Mouse (Mus musculus): ENCODE results near the gene Efcab2. TPM values are rescaled to one million over a fixed set of nuclear protein-coding genes. Genes with fewer than 3 reads are reported as not detected.

Gene Efcab2
- polyA plus RNA-seq, 1 experiment from 2014 or later: 16.6 TPM

- Histone ChIP-seq H3K27me3 (ENCODE audit: control insufficient read depth, insufficient read depth, low read length) (no peaks in the 10 kb centered on the region), H3K4me3 (ENCODE audit: control insufficient read depth in 1 of 2, insufficient read depth in 1 of 2, low read depth in 1 of 2, low read length in 2 of 2) (no peak overlapping the region), H3K4me1 (ENCODE audit: control insufficient read depth in 2 of 2, insufficient read depth in 2 of 2, low read length in 2 of 2) (no peaks in the 10 kb centered on the region), H3K9ac (ENCODE audit: low read length) (no peak overlapping the region), H3K9me3 (ENCODE audit: control insufficient read depth, low read length) (no peaks in the 10 kb centered on the region), H3K27ac (replicated peaks in 1 of 2; ENCODE audit: control insufficient read depth in 1 of 2, insufficient read depth in 1 of 2, low read depth in 2 of 2, low read length in 2 of 2) (no peak overlapping the region), H3K4me2 (ENCODE audit: low read length) (no peak overlapping the region), H3K36me3 (ENCODE audit: control insufficient read depth, insufficient read depth, low read length) (no peaks in the 10 kb centered on the region)
- 80% methylated on average over 4 of the region's 4 CpGs for WGBS
- ATAC-seq (ENCODE audit: insufficient number of reproducible peaks, insufficient read depth, low FRiP score, low read depth): no peak
Observed at GRCm38 (mm10) chr1:178431619-178432444, 25.9 kb downstream of the Efcab2 start.

- Histone ChIP-seq H3K9me3 (ENCODE audit: control insufficient read depth, low read length) (no peaks in the 10 kb centered on the region), H3K36me3 (ENCODE audit: control insufficient read depth, insufficient read depth, low read length) (no peaks in the 10 kb centered on the region), H3K27ac (replicated peaks in 1 of 2; ENCODE audit: control insufficient read depth in 1 of 2, insufficient read depth in 1 of 2, low read depth in 2 of 2, low read length in 2 of 2) (no peak overlapping the region), H3K4me1 (ENCODE audit: control insufficient read depth in 2 of 2, insufficient read depth in 2 of 2, low read length in 2 of 2) (no peaks in the 10 kb centered on the region), H3K4me2 (ENCODE audit: low read length) (no peak overlapping the region), H3K27me3 (ENCODE audit: control insufficient read depth, insufficient read depth, low read length) (no peaks in the 10 kb centered on the region), H3K9ac (ENCODE audit: low read length) (no peak overlapping the region), H3K4me3 (ENCODE audit: control insufficient read depth in 1 of 2, insufficient read depth in 1 of 2, low read depth in 1 of 2, low read length in 2 of 2) (no peak overlapping the region)
- 85% methylated on average over 1 of the region's 1 CpGs for WGBS
- ATAC-seq (ENCODE audit: insufficient number of reproducible peaks, insufficient read depth, low FRiP score, low read depth): no peak
Observed at GRCm38 (mm10) chr1:178433619-178434018, 27.7 kb downstream of the Efcab2 start.

GRCm38 (mm10) chr1:178444407-178444806 lies 38.5 kb downstream of the Efcab2 start:
- no peak overlapping the region for H3K9ac ChIP-seq (ENCODE audit: low read length)
- no peaks in the 10 kb centered on the region for H3K36me3 ChIP-seq (ENCODE audit: control insufficient read depth, insufficient read depth, low read length)
- ATAC-seq (ENCODE audit: insufficient number of reproducible peaks, insufficient read depth, low FRiP score, low read depth): no peak
- H3K4me1 ChIP-seq (ENCODE audit: control insufficient read depth in 2 of 2, insufficient read depth in 2 of 2, low read length in 2 of 2): peaks cover 3 to 16% of the 10 kb centered on the region in 2 experiments
- 61% methylated on average over 3 of the region's 3 CpGs for WGBS
- no peak overlapping the region for H3K27ac ChIP-seq (replicated peaks in 1 of 2; ENCODE audit: control insufficient read depth in 1 of 2, insufficient read depth in 1 of 2, low read depth in 2 of 2, low read length in 2 of 2)
- no peaks in the 10 kb centered on the region for H3K27me3 ChIP-seq (ENCODE audit: control insufficient read depth, insufficient read depth, low read length)
- H3K4me2 ChIP-seq (ENCODE audit: low read length): no peak overlapping the region
- H3K4me3 ChIP-seq (ENCODE audit: control insufficient read depth in 1 of 2, insufficient read depth in 1 of 2, low read depth in 1 of 2, low read length in 2 of 2): no peak overlapping the region
- H3K9me3 ChIP-seq (ENCODE audit: control insufficient read depth, low read length): no peaks in the 10 kb centered on the region

GRCm38 (mm10) chr1:178447036-178447435 lies 41.2 kb downstream of the Efcab2 start:
- no peaks in the 10 kb centered on the region for H3K9me3 ChIP-seq (ENCODE audit: control insufficient read depth, low read length)
- peaks cover 3 to 16% of the 10 kb centered on the region in 2 experiments for H3K4me1 ChIP-seq (ENCODE audit: control insufficient read depth in 2 of 2, insufficient read depth in 2 of 2, low read length in 2 of 2)
- H3K27me3 ChIP-seq (ENCODE audit: control insufficient read depth, insufficient read depth, low read length): no peaks in the 10 kb centered on the region
- no peak for ATAC-seq (ENCODE audit: insufficient number of reproducible peaks, insufficient read depth, low FRiP score, low read depth)
- no peak overlapping the region for H3K9ac ChIP-seq (ENCODE audit: low read length)
- no peak overlapping the region for H3K4me2 ChIP-seq (ENCODE audit: low read length)
- WGBS: 92% methylated on average over 1 of the region's 1 CpGs
- no peaks in the 10 kb centered on the region for H3K36me3 ChIP-seq (ENCODE audit: control insufficient read depth, insufficient read depth, low read length)
- H3K27ac ChIP-seq (replicated peaks in 1 of 2; ENCODE audit: control insufficient read depth in 1 of 2, insufficient read depth in 1 of 2, low read depth in 2 of 2, low read length in 2 of 2): no peak overlapping the region
- no peak overlapping the region for H3K4me3 ChIP-seq (ENCODE audit: control insufficient read depth in 1 of 2, insufficient read depth in 1 of 2, low read depth in 1 of 2, low read length in 2 of 2)

- H3K4me2 ChIP-seq (ENCODE audit: low read length): peak overlapping the region; percentile 51
- WGBS: 7% methylated on average over 6 of the region's 6 CpGs
- H3K9ac ChIP-seq (ENCODE audit: low read length): peak overlapping the region; percentile 57
- H3K4me3 ChIP-seq (ENCODE audit: control insufficient read depth in 1 of 2, insufficient read depth in 1 of 2, low read depth in 1 of 2, low read length in 2 of 2): no peak overlapping the region
- no peaks in the 10 kb centered on the region for H3K27me3 ChIP-seq (ENCODE audit: control insufficient read depth, insufficient read depth, low read length)
- peak; percentile 50; the same call in 1 of the 2 replicates for ATAC-seq (ENCODE audit: insufficient number of reproducible peaks, insufficient read depth, low FRiP score, low read depth)
- no peaks in the 10 kb centered on the region for H3K9me3 ChIP-seq (ENCODE audit: control insufficient read depth, low read length)
- H3K36me3 ChIP-seq (ENCODE audit: control insufficient read depth, insufficient read depth, low read length): no peaks in the 10 kb centered on the region
- H3K4me1 ChIP-seq (ENCODE audit: control insufficient read depth in 2 of 2, insufficient read depth in 2 of 2, low read length in 2 of 2): peaks cover 3 to 16% of the 10 kb centered on the region in 2 experiments
- H3K27ac ChIP-seq (replicated peaks in 1 of 2; ENCODE audit: control insufficient read depth in 1 of 2, insufficient read depth in 1 of 2, low read depth in 2 of 2, low read length in 2 of 2): peak overlapping the region; percentile 79 to 92
Observed at GRCm38 (mm10) chr1:178448271-178448744, 42.4 kb downstream of the Efcab2 start.

- WGBS: 15% methylated on average over 3 of the region's 3 CpGs
- no peaks in the 10 kb centered on the region for H3K27me3 ChIP-seq (ENCODE audit: control insufficient read depth, insufficient read depth, low read length)
- H3K27ac ChIP-seq (replicated peaks in 1 of 2; ENCODE audit: control insufficient read depth in 1 of 2, insufficient read depth in 1 of 2, low read depth in 2 of 2, low read length in 2 of 2): peak overlapping the region; percentile 79 to 92; a peak in 3 of 4 replicates
- no peaks in the 10 kb centered on the region for H3K9me3 ChIP-seq (ENCODE audit: control insufficient read depth, low read length)
- ATAC-seq (ENCODE audit: insufficient number of reproducible peaks, insufficient read depth, low FRiP score, low read depth): peak; percentile 81
- no peak overlapping the region for H3K4me3 ChIP-seq (ENCODE audit: control insufficient read depth in 1 of 2, insufficient read depth in 1 of 2, low read depth in 1 of 2, low read length in 2 of 2)
- peak overlapping the region; percentile 57; the same call in 1 of the 2 replicates for H3K9ac ChIP-seq (ENCODE audit: low read length)
- peak overlapping the region; percentile 51; the same call in 1 of the 2 replicates for H3K4me2 ChIP-seq (ENCODE audit: low read length)
- peaks cover 3 to 14% of the 10 kb centered on the region in 2 experiments for H3K4me1 ChIP-seq (ENCODE audit: control insufficient read depth in 2 of 2, insufficient read depth in 2 of 2, low read length in 2 of 2)
- H3K36me3 ChIP-seq (ENCODE audit: control insufficient read depth, insufficient read depth, low read length): no peaks in the 10 kb centered on the region
Observed at GRCm38 (mm10) chr1:178449172-178449571, 43.3 kb downstream of the Efcab2 start.

GRCm38 (mm10) chr1:178449933-178450332 lies 44.0 kb downstream of the Efcab2 start:
- Histone ChIP-seq H3K4me3 (ENCODE audit: control insufficient read depth in 1 of 2, insufficient read depth in 1 of 2, low read depth in 1 of 2, low read length in 2 of 2) (no peak overlapping the region), H3K9me3 (ENCODE audit: control insufficient read depth, low read length) (no peaks in the 10 kb centered on the region), H3K36me3 (ENCODE audit: control insufficient read depth, insufficient read depth, low read length) (no peaks in the 10 kb centered on the region), H3K27ac (replicated peaks in 1 of 2; ENCODE audit: control insufficient read depth in 1 of 2, insufficient read depth in 1 of 2, low read depth in 2 of 2, low read length in 2 of 2) (no peak overlapping the region), H3K9ac (ENCODE audit: low read length) (no peak overlapping the region), H3K4me1 (ENCODE audit: control insufficient read depth in 2 of 2, insufficient read depth in 2 of 2, low read length in 2 of 2) (peaks cover 3 to 12% of the 10 kb centered on the region in 2 experiments), H3K4me2 (ENCODE audit: low read length) (no peak overlapping the region), H3K27me3 (ENCODE audit: control insufficient read depth, insufficient read depth, low read length) (no peaks in the 10 kb centered on the region)
- WGBS: 68% methylated on average over 2 of the region's 2 CpGs
- no peak for ATAC-seq (ENCODE audit: insufficient number of reproducible peaks, insufficient read depth, low FRiP score, low read depth)
